Mouse (Mus musculus) gastrocnemius, postnatal 25 days (tissue): Measurements from ENCODE around the gene Krt90. TPM values are rescaled to one million over a fixed set of nuclear protein-coding genes. Genes with fewer than 3 reads are reported as not detected.

ENCODE experiments used
- DNase-seq: peaks from one replicate; pipeline ENCODE4 v3.0.0; 2022
- microRNA-seq, 2 experiments: library from miRNA; unstranded; fragments of <30 nt; microRNA quantifications; one replicate each; pipeline ENCODE4 v1.2.0; 2021; ENCODE audit warnings: borderline replicate concordance in 2 of 2
- total RNA-seq, 2 experiments: library from RNA; stranded (reverse); gene quantifications; 1 replicate in 1 of 2; 2 replicates in 1 of 2; pipeline ENCODE4 v1.2.3; 2021

Krt90 gene
- total RNA-seq, 2 experiments from 2014 or later, result not detected

GRCm38 (mm10) chr15:101508247-101508646, 54.5 kb downstream of the Krt90 start:
- no peak for DNase-seq

- DNase-seq, result no peak
These were observed 55.6 kb downstream of the Krt90 start for GRCm38 (mm10) chr15:101506896-101507758.

Small RNAs within 50 kb of the gene (microRNA-seq; reads per million reads assigned to microRNA genes)
- 0 reads per million in 2 experiments for gene Gm44393
- gene Gm44460, result 0 reads per million in 2 experiments

Other genes starting within 250 kb of the Krt90 start
- gene Krt80, start 192.8 kb downstream of the Krt90 start, total RNA-seq, result 1 to 10 TPM; 1.6 to 1.9 TPM
- gene Krt7, start 151.9 kb downstream of the Krt90 start, total RNA-seq, result not detected
- gene Krt87, start 124.1 kb downstream of the Krt90 start, total RNA-seq, result not detected
- not detected for gene Krt88, start 115.2 kb downstream of the Krt90 start, total RNA-seq
- not detected for gene Krt81, start 99.2 kb downstream of the Krt90 start, total RNA-seq
- not detected for gene Krt86, start 89.5 kb downstream of the Krt90 start, total RNA-seq
- not detected for gene Krt83, start 71.4 kb downstream of the Krt90 start, total RNA-seq
- not detected for gene Gm49425, start 45.7 kb downstream of the Krt90 start, total RNA-seq
- gene Krt84, start 30.1 kb downstream of the Krt90 start, total RNA-seq, result not detected
- not detected for gene Krt82, start 12.3 kb downstream of the Krt90 start, total RNA-seq
- gene Krt75, start 11.0 kb upstream of the Krt90 start, total RNA-seq, result not detected
- not detected for gene Gm5414, start 65.2 kb upstream of the Krt90 start, total RNA-seq
- not detected for gene Gm5478, start 84.4 kb upstream of the Krt90 start, total RNA-seq
- not detected for gene Krt6b, start 117.3 kb upstream of the Krt90 start, total RNA-seq
- not detected for gene Krt6a, start 131.4 kb upstream of the Krt90 start, total RNA-seq
- gene Krt5, start 149.9 kb upstream of the Krt90 start, total RNA-seq, result not detected
- gene Krt71, start 180.2 kb upstream of the Krt90 start, total RNA-seq, result not detected
- not detected for gene Krt72, start 223.5 kb upstream of the Krt90 start, total RNA-seq
- gene Krt73, start 239.4 kb upstream of the Krt90 start, total RNA-seq, result not detected